Mouse (Mus musculus) CD4-positive, CD25-positive, alpha-beta regulatory T cell, adult 4 months (primary cell): ENCODE results near the gene Ly6g5b. TPM values are rescaled to one million over a fixed set of nuclear protein-coding genes. Genes with fewer than 3 reads are reported as not detected.

Experiments
- ATAC-seq: one replicate; pipeline ENCODE4 v1.8.0; 2017
- polyA plus RNA-seq, 2 experiments: library from polyadenylated mRNA; unstranded; fragments of 100-300 nt; shearing (Covaris generic); gene quantifications; one replicate each; pipeline ENCODE4 v1.2.1; 2017

Ly6g5b gene
- polyA plus RNA-seq, 2 experiments from 2014 or later, result 2.5 to 2.8 TPM

- no peak for ATAC-seq
Measured at GRCm38 (mm10) chr17:35077786-35078233, 37.4 kb downstream of the Ly6g5b start, which contains the start of gene Ly6g6d. Gene Ly6g6d, minus strand, starts transcription at chr17:35078065.

GRCm38 (mm10) chr17:35077285-35077684, 37.9 kb downstream of the Ly6g5b start:
- no peak for ATAC-seq

DNA sequence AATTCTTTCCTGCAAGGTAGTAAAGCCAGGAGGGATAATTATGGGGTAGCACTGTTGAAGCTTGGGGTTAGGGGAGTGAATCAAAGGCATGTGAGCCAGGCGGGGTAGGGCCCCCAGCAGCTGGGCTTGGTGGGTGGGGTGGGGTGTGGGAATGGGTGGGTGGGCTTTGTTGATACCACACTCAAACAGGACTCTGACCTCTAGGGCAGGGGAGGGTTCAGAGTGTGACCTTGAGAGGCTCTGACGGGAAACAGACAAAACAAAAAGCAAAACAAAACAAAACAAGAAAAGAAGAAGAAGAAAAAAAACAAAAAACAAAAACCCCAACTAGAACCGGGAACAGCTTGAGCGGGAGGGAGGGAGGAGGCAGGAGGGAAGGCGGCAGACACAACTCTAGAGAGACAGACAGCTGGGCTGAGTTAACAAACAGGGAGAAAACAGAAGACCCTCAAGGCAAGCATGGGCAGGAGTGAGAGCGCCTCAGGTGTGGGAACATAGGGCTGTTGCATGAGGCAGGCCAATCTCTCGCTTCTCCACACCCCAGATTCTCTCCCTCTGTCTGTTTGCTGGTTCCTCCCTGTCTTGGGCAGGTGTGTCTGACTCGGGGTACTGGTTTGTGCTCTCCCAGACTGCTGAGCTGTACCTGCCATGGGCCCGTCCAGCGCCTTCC, 38.6 kb downstream of the Ly6g5b start, which contains the start of gene Ly6g6e:
Gene Ly6g6e (plus strand): TSS at position 396 of the 670 bp plus-strand sequence.
- no peak for ATAC-seq

DNA sequence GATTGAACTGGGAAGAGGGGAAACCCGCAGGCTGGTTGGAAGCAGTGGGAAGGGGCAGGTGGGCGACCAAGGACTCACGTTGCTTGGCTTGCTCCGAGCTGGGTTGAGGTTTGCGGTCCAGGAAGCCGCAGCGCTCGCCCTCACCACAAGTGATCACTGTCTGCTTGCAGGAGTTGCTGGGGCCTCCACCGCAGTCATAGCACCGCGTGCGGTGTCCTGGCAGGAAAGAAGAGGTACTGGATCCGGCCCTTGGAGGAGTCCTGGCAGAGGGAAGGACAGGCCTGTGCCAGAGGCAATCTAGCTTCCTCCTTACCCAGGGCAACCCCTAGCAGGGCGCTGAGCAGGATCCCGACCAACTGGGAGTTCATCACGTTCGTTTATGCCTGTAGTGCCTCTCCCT, 41.1 kb downstream of the Ly6g5b start:
- ATAC-seq, result no peak

DNA sequence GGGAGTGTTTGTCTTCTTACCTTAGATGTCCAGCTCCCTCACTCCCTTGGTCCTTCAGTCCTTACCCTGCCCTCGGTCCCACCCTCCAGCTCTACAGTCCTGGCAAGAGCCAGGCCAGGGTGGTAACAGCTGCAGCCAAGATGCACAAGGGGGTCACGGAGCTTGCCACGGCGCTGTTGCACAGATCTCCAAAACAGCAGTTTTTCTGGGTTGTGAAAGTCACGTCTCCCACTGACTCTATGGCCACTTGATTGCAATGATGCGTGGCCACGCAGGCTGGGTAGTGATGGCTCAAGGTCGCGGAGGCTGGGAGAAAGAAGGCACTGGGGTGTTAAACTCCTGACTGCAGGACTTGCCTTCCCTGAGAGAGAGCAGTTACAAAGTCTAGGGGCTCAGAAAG, 43.8 kb downstream of the Ly6g5b start:
- ATAC-seq, result no peak

DNA sequence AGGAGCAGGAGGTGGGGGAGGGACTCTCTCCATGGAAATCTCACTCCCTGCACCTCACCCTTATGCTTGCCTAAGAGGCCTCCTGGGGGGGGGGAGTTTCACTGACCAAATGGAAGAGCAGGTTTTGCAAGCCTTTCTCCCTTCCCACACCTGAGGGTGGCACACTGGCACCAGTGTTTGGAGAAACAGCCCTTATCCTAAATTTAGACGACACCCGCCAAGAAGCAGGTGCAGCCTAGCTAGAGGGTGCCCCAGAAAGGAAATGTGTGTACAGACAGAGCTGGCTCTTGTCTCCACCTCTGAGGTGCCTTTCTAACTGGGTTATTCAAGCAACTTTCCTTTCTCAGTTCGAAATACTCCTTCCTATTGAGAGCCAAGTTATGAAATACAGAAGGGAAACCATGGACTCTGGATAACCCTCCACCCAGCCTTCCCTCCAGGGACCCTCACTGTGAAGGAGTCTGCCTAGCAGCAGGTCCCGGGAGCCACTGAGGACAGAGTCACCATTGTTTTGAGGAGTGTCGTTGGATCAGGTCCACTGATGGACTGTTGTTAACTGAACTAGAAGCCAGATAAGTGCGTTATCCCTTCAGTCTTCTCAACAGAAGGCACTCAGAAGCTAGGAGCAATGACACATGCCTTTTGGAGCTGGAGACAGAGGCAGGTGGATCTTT, 44.5 kb downstream of the Ly6g5b start:
- no peak for ATAC-seq

DNA sequence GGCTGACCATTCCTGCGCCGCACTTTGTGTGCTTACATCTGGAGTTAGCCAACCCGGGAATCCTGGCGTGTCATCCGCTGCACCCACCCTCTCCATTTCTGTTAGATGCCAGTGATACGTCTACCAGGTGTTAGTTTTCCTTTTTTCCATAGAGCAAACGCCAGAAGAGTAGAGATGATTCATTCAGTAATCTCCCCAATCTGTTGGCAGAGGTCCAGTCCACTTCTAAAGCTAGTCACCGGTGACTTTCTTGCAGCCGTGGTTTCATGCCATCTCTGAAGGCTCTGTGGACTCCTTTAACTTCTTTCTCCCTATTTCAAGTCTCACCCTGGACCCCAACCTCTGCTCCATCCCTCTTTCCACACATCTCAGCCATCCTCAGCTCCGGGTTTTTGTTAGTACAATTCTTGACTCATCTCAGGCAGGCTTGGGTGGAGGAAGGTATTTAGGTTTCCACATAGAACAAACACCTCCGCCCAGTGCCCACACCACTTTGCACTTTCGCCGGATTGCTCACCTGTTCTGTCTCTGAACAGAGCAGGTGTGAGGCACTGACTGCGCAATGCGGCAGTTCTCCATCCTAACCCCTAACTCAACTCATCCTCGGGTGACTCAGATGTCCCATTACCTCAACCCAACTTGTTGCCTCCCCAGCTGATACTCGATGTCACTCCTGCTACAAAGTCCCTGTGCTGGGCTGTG, 46.9 kb downstream of the Ly6g5b start:
- no peak for ATAC-seq

DNA sequence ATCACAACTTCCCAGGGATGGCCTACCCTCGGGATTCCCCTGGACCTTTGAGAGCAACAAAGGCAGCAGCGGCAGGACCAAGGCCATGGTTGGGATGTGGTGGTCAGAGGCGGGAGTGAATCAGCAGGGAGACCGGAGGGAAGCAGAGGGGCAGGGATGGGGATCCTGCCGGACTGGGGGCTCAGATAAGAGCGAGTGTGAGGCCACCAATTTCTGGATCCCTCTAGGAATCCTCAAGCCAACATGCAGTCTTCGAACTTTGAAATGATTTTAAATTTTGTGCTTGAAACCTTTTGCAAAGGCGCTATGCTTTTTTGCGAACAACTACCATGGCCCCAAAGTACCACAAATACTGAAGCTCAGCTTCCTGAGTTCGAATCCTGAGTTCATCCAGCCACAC, 49.1 kb downstream of the Ly6g5b start, which contains the start of gene Mpig6b:
Gene Mpig6b (minus strand): TSS at position 101 of the 400 bp plus-strand sequence.
- no peak for ATAC-seq

- ATAC-seq, result peak; percentile 64
Measured at GRCm38 (mm10) chr17:35064951-35065947, 50.0 kb downstream of the Ly6g5b start, which contains the start of gene Ly6g6c. Gene Ly6g6c, plus strand, starts transcription at chr17:35065388.

DNA sequence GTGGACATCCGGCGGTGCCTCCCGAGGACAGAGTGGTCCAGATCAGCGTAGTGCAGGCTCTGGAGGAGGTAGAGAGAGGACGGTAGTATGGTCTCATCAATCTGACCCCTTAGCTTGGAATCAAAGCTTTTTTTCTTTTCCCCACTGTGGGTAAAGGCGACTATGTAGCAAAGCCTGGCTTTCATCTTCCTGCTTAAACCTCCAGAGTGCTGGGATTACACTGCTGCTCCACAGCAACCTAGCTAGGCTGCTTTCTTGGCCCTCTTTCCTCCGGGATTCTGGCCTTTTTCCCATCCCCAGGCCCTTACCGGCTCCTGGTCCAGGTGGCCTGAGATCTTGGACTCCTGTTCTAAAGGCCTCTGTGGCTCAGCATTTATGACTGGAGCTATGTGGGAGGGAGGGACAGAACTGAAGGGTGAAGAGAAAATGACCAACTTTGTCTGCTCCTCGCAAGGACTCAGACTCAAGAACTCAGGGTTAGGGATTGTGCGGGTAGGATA, 50.8 kb downstream of the Ly6g5b start:
- no peak for ATAC-seq

Other genes with a start within 250 kb of the Ly6g5b start
- not detected for gene Zbtb12, start 235.9 kb downstream of the Ly6g5b start, polyA plus RNA-seq
- not detected for gene Gm20547, start 233.4 kb downstream of the Ly6g5b start, polyA plus RNA-seq
- 1 to 10 TPM; 1.1 to 2.5 TPM for gene C2, start 217.2 kb downstream of the Ly6g5b start, polyA plus RNA-seq
- gene Ehmt2, start 217.0 kb downstream of the Ly6g5b start, polyA plus RNA-seq, result 10 to 100 TPM; 21.8 to 30.5 TPM
- gene Slc44a4, start 201.0 kb downstream of the Ly6g5b start, polyA plus RNA-seq, result not detected
- gene Neu1, start 184.2 kb downstream of the Ly6g5b start, polyA plus RNA-seq, result 10 to 100 TPM; 32.5 to 40.6 TPM
- 1 to 10 TPM in 1 of 2 experiments, under 1 TPM in 1; 0.84 to 3.7 TPM for gene Hspa1b, start 156.2 kb downstream of the Ly6g5b start, polyA plus RNA-seq
- 1 to 10 TPM in 1 of 2 experiments, not detected in 1; 3.1 TPM for gene Gm20481, start 145.5 kb downstream of the Ly6g5b start, polyA plus RNA-seq
- 1 to 10 TPM in 1 of 2 experiments, not detected in 1; 1.1 TPM for gene Hspa1a, start 143.3 kb downstream of the Ly6g5b start, polyA plus RNA-seq
- 1 to 10 TPM in 1 of 2 experiments, under 1 TPM in 1; 0.17 to 1.3 TPM for gene Hspa1l, start 142.7 kb downstream of the Ly6g5b start, polyA plus RNA-seq
- 10 to 100 TPM; 51.4 to 54.8 TPM for gene Lsm2, start 133.6 kb downstream of the Ly6g5b start, polyA plus RNA-seq
- gene Vars, start 114.4 kb downstream of the Ly6g5b start, polyA plus RNA-seq, result 10 to 100 TPM; 28.4 to 31.6 TPM
- under 1 TPM; 0.12 to 0.14 TPM for gene Vwa7, start 98.8 kb downstream of the Ly6g5b start, polyA plus RNA-seq
- 1 to 10 TPM; 2.7 to 2.8 TPM for gene Sapcd1, start 87.4 kb downstream of the Ly6g5b start, polyA plus RNA-seq
- 1 to 10 TPM; 1.8 to 2.5 TPM for gene Msh5, start 68.7 kb downstream of the Ly6g5b start, polyA plus RNA-seq
- gene Clic1, start 65.5 kb downstream of the Ly6g5b start, polyA plus RNA-seq, result 100 to 1,000 TPM; 490 to 619 TPM
- 1 to 10 TPM; 1.1 to 6.3 TPM for gene Ddah2, start 56.4 kb downstream of the Ly6g5b start, polyA plus RNA-seq
- gene Ly6g6c, start 50.0 kb downstream of the Ly6g5b start, polyA plus RNA-seq, result not detected
- not detected for gene Mpig6b, start 49.2 kb downstream of the Ly6g5b start, polyA plus RNA-seq
- gene Ly6g6e, start 38.5 kb downstream of the Ly6g5b start, polyA plus RNA-seq, result not detected
- not detected for gene Ly6g6d, start 37.4 kb downstream of the Ly6g5b start, polyA plus RNA-seq
- not detected for gene Ly6g6f, start 29.8 kb downstream of the Ly6g5b start, polyA plus RNA-seq
- 10 to 100 TPM; 23.5 to 27.2 TPM for gene Abhd16a, start 26.2 kb downstream of the Ly6g5b start, polyA plus RNA-seq
- not detected for gene Ly6g5c, start 7.1 kb downstream of the Ly6g5b start, polyA plus RNA-seq
- gene Gpank1, start 6.0 kb upstream of the Ly6g5b start, polyA plus RNA-seq, result 10 to 100 TPM; 80.4 to 86.0 TPM
- gene Csnk2b, start 6.6 kb upstream of the Ly6g5b start, polyA plus RNA-seq, result 100 to 1,000 TPM; 243 to 284 TPM
- 10 to 100 TPM; 24.2 to 33.4 TPM for gene D17H6S53E, start 10.9 kb upstream of the Ly6g5b start, polyA plus RNA-seq
- gene Apom, start 16.6 kb upstream of the Ly6g5b start, polyA plus RNA-seq, result under 1 TPM in 1 of 2 experiments, not detected in 1; 0.32 TPM
- gene Bag6, start 19.8 kb upstream of the Ly6g5b start, polyA plus RNA-seq, result 10 to 100 TPM; 16.9 to 31.5 TPM
- gene Prrc2a, start 49.5 kb upstream of the Ly6g5b start, polyA plus RNA-seq, result 10 to 100 TPM; 43.0 to 75.1 TPM
- gene Aif1, start 60.6 kb upstream of the Ly6g5b start, polyA plus RNA-seq, result 1 to 10 TPM; 1.8 to 3.7 TPM
- gene Lst1, start 73.0 kb upstream of the Ly6g5b start, polyA plus RNA-seq, result 10 to 100 TPM in 1 of 2 experiments, 1 to 10 TPM in 1; 7.3 to 10.0 TPM
- gene Ltb, start 79.0 kb upstream of the Ly6g5b start, polyA plus RNA-seq, result 100 to 1,000 TPM; 154 to 344 TPM
- gene Tnf, start 86.6 kb upstream of the Ly6g5b start, polyA plus RNA-seq, result 10 to 100 TPM; 15.3 to 23.5 TPM
- 10 to 100 TPM; 82.7 to 99.0 TPM for gene Lta, start 89.9 kb upstream of the Ly6g5b start, polyA plus RNA-seq
- gene Gm16181, start 105.4 kb upstream of the Ly6g5b start, polyA plus RNA-seq, result 1 to 10 TPM in 1 of 2 experiments, under 1 TPM in 1; 0.79 to 1.4 TPM
- 1 to 10 TPM; 6.3 to 8.2 TPM for gene Atp6v1g2, start 118.2 kb upstream of the Ly6g5b start, polyA plus RNA-seq
- 1 to 10 TPM; 2.0 to 2.2 TPM for gene Nfkbil1, start 120.4 kb upstream of the Ly6g5b start, polyA plus RNA-seq
- 100 to 1,000 TPM; 255 to 357 TPM for gene Ddx39b, start 126.3 kb upstream of the Ly6g5b start, polyA plus RNA-seq
- gene H2-D1, start 147.3 kb upstream of the Ly6g5b start, polyA plus RNA-seq, result 1,000 to 10,000 TPM; 4,417 to 6,162 TPM
- under 1 TPM in 1 of 2 experiments, not detected in 1; 0.13 TPM for gene H2-Q1, start 205.0 kb upstream of the Ly6g5b start, polyA plus RNA-seq
- gene H2-Q2, start 226.8 kb upstream of the Ly6g5b start, polyA plus RNA-seq, result 10 to 100 TPM in 1 of 2 experiments, 1 to 10 TPM in 1; 9.8 to 10.8 TPM